Mouse (Mus musculus) limb, embryonic 11.5 days (tissue): Measurements from ENCODE around the gene Zfp811. TPM values are rescaled to one million over a fixed set of nuclear protein-coding genes. Genes with fewer than 3 reads are reported as not detected.
"Not testable (repeated sequence)": the region's sequence is repeated elsewhere in the genome, so short reads cannot be mapped to it uniquely, and the experiment has no call there.

Experiments used
- ATAC-seq: fragments of 200-750 bp; cut with Nextera tagmentation; 2 replicates; pipeline ENCODE4 v1.8.0; 2017; ENCODE audit warnings: low read depth; ENCODE audit not compliant: insufficient number of reproducible peaks, low FRiP score, low TSS enrichment
- DNase-seq: peaks from one replicate; pipeline ENCODE4 v3.0.0-alpha.2; 2015; ENCODE audit warnings: low spot score
- H3K27ac ChIP-seq: fragments of 300-500 bp; sonication (generic); replicated peaks from 2 replicates; pipeline ENCODE4 v1.5.1; 2014; ENCODE audit warnings: low read depth, mild to moderate bottlenecking, low read length
- H3K27me3 ChIP-seq: fragments of 300-500 bp; sonication (generic); 2 replicates; pipeline ENCODE4 v1.6.1; 2014; ENCODE audit warnings: mild to moderate bottlenecking, low read length, mixed read lengths; ENCODE audit not compliant: control insufficient read depth, insufficient read depth
- H3K36me3 ChIP-seq: fragments of 300-500 bp; sonication (generic); 2 replicates; pipeline ENCODE4 v1.6.1; 2014; ENCODE audit warnings: mild to moderate bottlenecking, low read length, moderate library complexity, mixed read lengths; ENCODE audit not compliant: control insufficient read depth, insufficient read depth
- H3K4me1 ChIP-seq: fragments of 300-500 bp; sonication (generic); 2 replicates; pipeline ENCODE4 v1.6.1; 2014; ENCODE audit warnings: low read length, mixed read lengths; ENCODE audit not compliant: control insufficient read depth, insufficient read depth
- H3K4me2 ChIP-seq: fragments of 300-500 bp; sonication (generic); 2 replicates; pipeline ENCODE4 v1.6.1; 2014; ENCODE audit warnings: low read depth, mild to moderate bottlenecking, moderate library complexity; ENCODE audit not compliant: severe bottlenecking
- H3K4me3 ChIP-seq: fragments of 300-500 bp; sonication (generic); 2 replicates; pipeline ENCODE4 v1.5.1; 2014; ENCODE audit warnings: low read depth, low read length
- H3K9ac ChIP-seq: fragments of 300-500 bp; sonication (generic); 2 replicates; pipeline ENCODE4 v1.6.1; 2014; ENCODE audit warnings: mild to moderate bottlenecking, low read length
- H3K9me3 ChIP-seq: fragments of 300-500 bp; sonication (generic); 2 replicates; pipeline ENCODE4 v1.6.1; 2016; ENCODE audit warnings: low read length; ENCODE audit not compliant: control insufficient read depth
- WGBS: fragments of 180-500 bp; shearing (Covaris S2); extraction: QIAGEN DNeasy Blood & Tissue Kit; methylation state at CpG from one replicate; pipeline ENCODE4 v1.1.7; 2014; 5-methylcytosine and 5-hydroxymethylcytosine counted together
- polyA plus RNA-seq: library from polyadenylated mRNA; unstranded; fragments of >200 nt; fragmentation: Nextera tagmentation; extraction: Ambion mirVana; gene quantifications from 2 replicates; pipeline ENCODE4 v1.2.1, GENCODE M21; 2014

The Zfp811 gene
- 3.8 and 5.7 TPM in 2 replicates for polyA plus RNA-seq

GRCm38 (mm10) chr17:32809544-32810374 lies at the start of gene Zfp811:
Gene Zfp811, minus strand, starts transcription at chr17:32809931.
- peak; percentile 57 for ATAC-seq
- Histone ChIP-seq H3K4me3 (peak within 1 kb of the TSS; percentile 44), H3K9me3 (no peaks in the 10 kb centered on the region), H3K27me3 (no peaks in the 10 kb centered on the region), H3K27ac (no peak within 1 kb of the TSS), H3K4me1 (no peaks in the 10 kb centered on the region), H3K36me3 (no peaks in the 10 kb centered on the region), H3K4me2 (peak within 1 kb of the TSS; percentile 76), H3K9ac (peak within 1 kb of the TSS; percentile 63)
- DNase-seq = peak; percentile 50
- WGBS = under 1% methylated on average over 17 of the region's 17 CpGs

GRCm38 (mm10) chr17:32856713-32857112 lies 47.0 kb upstream of the Zfp811 start:
- H3K36me3 ChIP-seq, H3K9me3 ChIP-seq, ATAC-seq, DNase-seq, H3K27me3 ChIP-seq, H3K4me3 ChIP-seq, H3K4me1 ChIP-seq, H3K27ac ChIP-seq, H3K4me2 ChIP-seq, H3K9ac ChIP-seq: not testable (repeated sequence)
- WGBS = 72% methylated on average over 3 of the region's 6 CpGs

GRCm38 (mm10) chr17:32851581-32851980 lies 41.9 kb upstream of the Zfp811 start:
- H3K4me1 ChIP-seq = no peaks in the 10 kb centered on the region
- no peak overlapping the region for H3K4me3 ChIP-seq
- DNase-seq (no peak), ATAC-seq (no peak)
- 70% methylated on average over 7 of the region's 7 CpGs for WGBS
- no peak overlapping the region for H3K9ac ChIP-seq
- no peak overlapping the region for H3K4me2 ChIP-seq
- no peaks in the 10 kb centered on the region for H3K9me3 ChIP-seq
- no peaks in the 10 kb centered on the region for H3K27me3 ChIP-seq
- H3K27ac ChIP-seq = no peak overlapping the region
- H3K36me3 ChIP-seq = no peaks in the 10 kb centered on the region

- 91% methylated on average over 2 of the region's 2 CpGs for WGBS
- no peak overlapping the region for H3K9ac ChIP-seq
- no peaks in the 10 kb centered on the region for H3K9me3 ChIP-seq
- ATAC-seq (no peak), DNase-seq (no peak)
- no peaks in the 10 kb centered on the region for H3K36me3 ChIP-seq
- H3K4me1 ChIP-seq = no peaks in the 10 kb centered on the region
- no peak overlapping the region for H3K27ac ChIP-seq
- no peaks in the 10 kb centered on the region for H3K27me3 ChIP-seq
- no peak overlapping the region for H3K4me3 ChIP-seq
- no peak overlapping the region for H3K4me2 ChIP-seq
Measured at GRCm38 (mm10) chr17:32841388-32841787, 31.7 kb upstream of the Zfp811 start.

GRCm38 (mm10) chr17:32839083-32839802 lies 29.5 kb upstream of the Zfp811 start:
- DNase-seq = peak; percentile 22
- H3K9me3 ChIP-seq = no peaks in the 10 kb centered on the region
- no peaks in the 10 kb centered on the region for H3K27me3 ChIP-seq
- no peak overlapping the region for H3K4me3 ChIP-seq
- H3K9ac ChIP-seq = no peak overlapping the region
- no peaks in the 10 kb centered on the region for H3K4me1 ChIP-seq
- 40% methylated on average over 15 of the region's 15 CpGs for WGBS
- H3K27ac ChIP-seq = no peak overlapping the region
- no peak overlapping the region for H3K4me2 ChIP-seq
- ATAC-seq = no peak
- no peaks in the 10 kb centered on the region for H3K36me3 ChIP-seq

- peak overlapping the region; percentile 78 for H3K4me2 ChIP-seq
- no peaks in the 10 kb centered on the region for H3K27me3 ChIP-seq
- H3K4me1 ChIP-seq = 0 out of 2 replicates have a peak, but pooled peaks cover 6% of the 10 kb centered on the region
- no peak overlapping the region for H3K27ac ChIP-seq
- WGBS = 34% methylated on average over 3 of the region's 3 CpGs
- DNase-seq (no peak), ATAC-seq (0 out of 2 replicates have a peak, but pooled peaks have one; percentile 39)
- H3K4me3 ChIP-seq = peak overlapping the region; percentile 85
- no peak overlapping the region for H3K9ac ChIP-seq
- no peaks in the 10 kb centered on the region; the same call in 1 of the 2 replicates for H3K36me3 ChIP-seq
- no peaks in the 10 kb centered on the region for H3K9me3 ChIP-seq
Measured at GRCm38 (mm10) chr17:32830418-32830782, 20.7 kb upstream of the Zfp811 start.

GRCm38 (mm10) chr17:32829540-32830417 lies 20.0 kb upstream of the Zfp811 start, which contains the start of gene Zfp799:
Gene Zfp799, minus strand, starts transcription at chr17:32830261.
- Histone ChIP-seq H3K4me2 (peak within 1 kb of the TSS; percentile 78), H3K27me3 (no peaks in the 10 kb centered on the region), H3K9me3 (no peaks in the 10 kb centered on the region), H3K27ac (0 out of 2 replicates have a peak within 1 kb of the TSS, but pooled peaks have one; percentile 14), H3K36me3 (no peaks in the 10 kb centered on the region; the same call in 1 of the 2 replicates), H3K4me1 (0 out of 2 replicates have a peak, but pooled peaks cover 6% of the 10 kb centered on the region), H3K9ac (peak within 1 kb of the TSS; percentile 98), H3K4me3 (peak within 1 kb of the TSS; percentile 85)
- DNase-seq (peak; percentile 84), ATAC-seq (peak; percentile 95)
- 2% methylated on average over 35 of the region's 35 CpGs for WGBS
